Mouse (Mus musculus) heart, embryonic 16.5 days (tissue): Measurements from ENCODE around the gene Aifm2. TPM values are rescaled to one million over a fixed set of nuclear protein-coding genes. Genes with fewer than 3 reads are reported as not detected.

Experiments used
- ATAC-seq: fragments of 200-750 bp; cut with Nextera tagmentation; replicated peaks from 2 replicates; pipeline ENCODE4 v1.8.0; 2017; ENCODE audit warnings: moderate number of reproducible peaks; ENCODE audit not compliant: insufficient read depth, low FRiP score; ENCODE audit errors: extremely low read depth
- H3K27ac ChIP-seq: fragments of 300-500 bp; sonication (generic); 2 replicates; pipeline ENCODE4 v1.5.1; 2014; ENCODE audit warnings: mild to moderate bottlenecking, low read length, control low read depth, moderate library complexity
- H3K27me3 ChIP-seq: fragments of 300-500 bp; sonication (generic); 2 replicates; pipeline ENCODE4 v1.6.1; 2014; ENCODE audit warnings: low read length, mixed read lengths; ENCODE audit not compliant: control insufficient read depth, insufficient read depth
- H3K36me3 ChIP-seq: fragments of 300-500 bp; sonication (generic); 2 replicates; pipeline ENCODE4 v1.6.1; 2014; ENCODE audit not compliant: control insufficient read depth, insufficient read depth
- H3K4me1 ChIP-seq: fragments of 300-500 bp; sonication (generic); 2 replicates; pipeline ENCODE4 v1.6.1; 2014; ENCODE audit warnings: low read length, mixed read lengths; ENCODE audit not compliant: control insufficient read depth, insufficient read depth
- H3K4me2 ChIP-seq: fragments of 300-500 bp; sonication (generic); 2 replicates; pipeline ENCODE4 v1.6.1; 2014; ENCODE audit warnings: low read depth, mild to moderate bottlenecking, control low read depth, low read length
- H3K4me3 ChIP-seq: fragments of 300-500 bp; sonication (generic); 2 replicates; pipeline ENCODE4 v1.5.1; 2014; ENCODE audit warnings: mild to moderate bottlenecking, control low read depth, low read length
- H3K9ac ChIP-seq: fragments of 300-500 bp; sonication (generic); 2 replicates; pipeline ENCODE4 v1.6.1; 2014; ENCODE audit warnings: low read length, control low read depth
- H3K9me3 ChIP-seq: fragments of 300-500 bp; sonication (generic); replicated peaks from 2 replicates; pipeline ENCODE4 v1.6.1; 2016; ENCODE audit warnings: low read length; ENCODE audit not compliant: control insufficient read depth
- WGBS: fragments of 180-500 bp; shearing (Covaris S2); extraction: QIAGEN DNeasy Blood & Tissue Kit; methylation state at CpG from one replicate; pipeline ENCODE4 v1.1.7; 2014; 5-methylcytosine and 5-hydroxymethylcytosine counted together
- polyA plus RNA-seq: library from polyadenylated mRNA; unstranded; fragments of >200 nt; fragmentation: Nextera tagmentation; extraction: Ambion mirVana; gene quantifications from 2 replicates; pipeline ENCODE4 v1.2.1, GENCODE M21; 2015

The Aifm2 gene
- polyA plus RNA-seq, 1 experiment from 2014 or later, result 26.0 TPM

GRCm38 (mm10) chr10:61693563-61693962 lies 21.5 kb upstream of the Aifm2 start:
- no peak overlapping the region for H3K9ac ChIP-seq
- no peak overlapping the region for H3K4me3 ChIP-seq
- H3K4me2 ChIP-seq, result no peak overlapping the region
- WGBS, result 81% methylated on average over 4 of the region's 4 CpGs
- H3K27ac ChIP-seq, result no peak overlapping the region
- no peaks in the 10 kb centered on the region for H3K9me3 ChIP-seq
- H3K27me3 ChIP-seq, result no peaks in the 10 kb centered on the region
- H3K36me3 ChIP-seq, result peaks cover 41% of the 10 kb centered on the region
- no peak for ATAC-seq
- peaks cover 10% of the 10 kb centered on the region for H3K4me1 ChIP-seq

GRCm38 (mm10) chr10:61694870-61695670 lies 20.0 kb upstream of the Aifm2 start, which contains the start of gene Tysnd1:
Tysnd1 (plus strand) TSS chr10:61695514.
- Histone ChIP-seq H3K4me3 (peak within 1 kb of the TSS; percentile 95), H3K4me2 (peak within 1 kb of the TSS; percentile 100), H3K9ac (peak within 1 kb of the TSS; percentile 88), H3K4me1 (peaks cover 10% of the 10 kb centered on the region), H3K27me3 (no peaks in the 10 kb centered on the region), H3K36me3 (peaks cover 26% of the 10 kb centered on the region), H3K9me3 (no peaks in the 10 kb centered on the region), H3K27ac (peak within 1 kb of the TSS; percentile 41; the same call in 1 of the 2 replicates)
- peak; percentile 94 for ATAC-seq
- WGBS, result under 1% methylated on average over 42 of the region's 42 CpGs

GRCm38 (mm10) chr10:61695703-61696559 lies 19.1 kb upstream of the Aifm2 start:
- under 1% methylated on average over 103 of the region's 111 CpGs for WGBS
- H3K36me3 ChIP-seq, result peaks cover 20% of the 10 kb centered on the region
- H3K4me1 ChIP-seq, result peaks cover 10% of the 10 kb centered on the region
- no peaks in the 10 kb centered on the region for H3K27me3 ChIP-seq
- 0 out of 2 replicates have a peak overlapping the region, but pooled peaks have one; percentile 31 for H3K27ac ChIP-seq
- peak overlapping the region; percentile 95 for H3K4me3 ChIP-seq
- peak overlapping the region; percentile 100 for H3K4me2 ChIP-seq
- H3K9ac ChIP-seq, result peak overlapping the region; percentile 88
- H3K9me3 ChIP-seq, result no peaks in the 10 kb centered on the region
- ATAC-seq, result no peak; the same call in none of the 2 replicates

- WGBS, result 7% methylated on average over 19 of the region's 19 CpGs
- Histone ChIP-seq H3K9me3 (no peaks in the 10 kb centered on the region), H3K4me3 (peak overlapping the region; percentile 95), H3K9ac (peak overlapping the region; percentile 88), H3K36me3 (peaks cover 18% of the 10 kb centered on the region), H3K27ac (no peak overlapping the region), H3K27me3 (no peaks in the 10 kb centered on the region), H3K4me1 (peaks cover 10% of the 10 kb centered on the region), H3K4me2 (peak overlapping the region; percentile 100)
- no peak for ATAC-seq
Measured at GRCm38 (mm10) chr10:61696560-61696823, 18.6 kb upstream of the Aifm2 start.

GRCm38 (mm10) chr10:61697028-61697427 lies 18.0 kb upstream of the Aifm2 start:
- Histone ChIP-seq H3K4me3 (peak overlapping the region; percentile 95), H3K9me3 (no peaks in the 10 kb centered on the region), H3K4me2 (peak overlapping the region; percentile 100), H3K27ac (no peak overlapping the region), H3K36me3 (peaks cover 14% of the 10 kb centered on the region), H3K9ac (peak overlapping the region; percentile 88; the same call in 1 of the 2 replicates), H3K27me3 (no peaks in the 10 kb centered on the region), H3K4me1 (peaks cover 10% of the 10 kb centered on the region)
- 81% methylated on average over 2 of the region's 2 CpGs for WGBS
- ATAC-seq, result no peak

- Histone ChIP-seq H3K4me1 (peaks cover 3% of the 10 kb centered on the region), H3K9me3 (no peaks in the 10 kb centered on the region), H3K4me3 (no peak overlapping the region), H3K4me2 (no peak overlapping the region), H3K9ac (no peak overlapping the region), H3K27me3 (no peaks in the 10 kb centered on the region), H3K27ac (no peak overlapping the region), H3K36me3 (peaks cover 10% of the 10 kb centered on the region; the same call in 1 of the 2 replicates)
- 74% methylated on average over 4 of the region's 4 CpGs for WGBS
- ATAC-seq, result no peak
Measured at GRCm38 (mm10) chr10:61704663-61705062, 10.4 kb upstream of the Aifm2 start.

- H3K27me3 ChIP-seq, result no peaks in the 10 kb centered on the region
- no peak for ATAC-seq
- H3K9ac ChIP-seq, result no peak overlapping the region
Measured at GRCm38 (mm10) chr10:61706412-61707375, 8.4 kb upstream of the Aifm2 start.

GRCm38 (mm10) chr10:61713601-61714000 lies 1.5 kb upstream of the Aifm2 start:
- ATAC-seq, result no peak
- H3K9ac ChIP-seq, result no peak overlapping the region
- WGBS, result 71% methylated on average over 3 of the region's 3 CpGs

More at GRCm38 (mm10) chr10:61706412-61707375, 8.4 kb upstream of the Aifm2 start:
- H3K4me2 ChIP-seq, result no peak overlapping the region
- H3K4me3 ChIP-seq, result no peak overlapping the region
- peaks cover 3% of the 10 kb centered on the region; the same call in 1 of the 2 replicates for H3K36me3 ChIP-seq
- H3K27ac ChIP-seq, result no peak overlapping the region
- no peaks in the 10 kb centered on the region for H3K9me3 ChIP-seq
- 62% methylated on average over 6 of the region's 6 CpGs for WGBS
- peaks cover 3% of the 10 kb centered on the region for H3K4me1 ChIP-seq

More at GRCm38 (mm10) chr10:61713601-61714000, 1.5 kb upstream of the Aifm2 start:
- Histone ChIP-seq H3K4me2 (no peak overlapping the region), H3K9me3 (no peaks in the 10 kb centered on the region), H3K36me3 (no peaks in the 10 kb centered on the region), H3K27me3 (no peaks in the 10 kb centered on the region), H3K27ac (no peak overlapping the region), H3K4me3 (no peak overlapping the region), H3K4me1 (peaks cover 15% of the 10 kb centered on the region)
